Mouse (Mus musculus): ENCODE results near the gene Efl1. TPM values are rescaled to one million over a fixed set of nuclear protein-coding genes. Genes with fewer than 3 reads are reported as not detected.

Gene Efl1
- total and polyA plus RNA-seq, 3 experiments: 12.6 to 15.6 TPM; not detected in 1

DNA sequence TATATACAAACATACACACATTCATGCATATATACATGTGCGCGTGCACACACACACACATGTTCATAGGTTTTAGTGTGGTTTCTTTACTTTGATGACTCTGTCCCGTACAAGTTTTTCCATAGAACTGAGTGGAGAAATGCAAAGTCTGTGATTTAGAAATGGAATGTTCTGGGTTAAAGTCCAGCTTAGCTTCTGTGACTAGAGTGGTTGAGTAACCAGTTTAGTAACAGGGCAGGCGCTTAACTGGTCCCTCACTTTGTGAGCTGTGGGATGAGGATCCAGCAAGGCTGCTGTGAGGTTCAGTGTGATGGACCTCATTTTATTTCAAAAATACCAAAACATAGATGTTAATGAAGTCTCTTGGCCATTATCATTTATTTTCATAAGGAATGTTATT is 60.8 kb downstream of the Efl1 start:
- no peaks in the 10 kb centered on the region for H3K79me2 ChIP-seq (ENCODE audit: control insufficient read depth, insufficient read depth, low read length, poor library complexity)
- no peak overlapping the region for H3K27ac ChIP-seq (ENCODE audit: control insufficient read depth, low read depth, low read length)
- H3K4me1 ChIP-seq (ENCODE audit: control insufficient read depth in 1 of 2, insufficient read depth in 2 of 2, low read length in 2 of 2): no peaks in the 10 kb centered on the region
- H3K9me3 ChIP-seq (replicated peaks; ENCODE audit: insufficient read depth, low read length): no peaks in the 10 kb centered on the region
- H3K36me3 ChIP-seq (ENCODE audit: control insufficient read depth in 1 of 2, insufficient read depth in 2 of 2, low read length in 2 of 2): peaks cover 0 to 1% of the 10 kb centered on the region in 2 experiments; a peak in 1 of 4 replicates
- TF ChIP-seq USF1 (IDR thresholded peaks at IDR 0.05; ENCODE audit: low read depth, low read length) (no peak), MAZ (IDR thresholded peaks at IDR 0.05; ENCODE audit: low read depth, low read length) (no peak), ZNF384 (IDR thresholded peaks at IDR 0.05; ENCODE audit: low read depth, low read length) (no peak), BHLHE40 (IDR thresholded peaks at IDR 0.05; ENCODE audit: borderline replicate concordance, low read depth, low read length) (no peak), ZMIZ1 (IDR thresholded peaks at IDR 0.05; ENCODE audit: low read depth, low read length) (no peak), MYB (IDR thresholded peaks at IDR 0.05; ENCODE audit: low read depth, low read length) (no peak), MAFK (IDR thresholded peaks at IDR 0.05; ENCODE audit: borderline replicate concordance, low read depth, low read length) (no peak), POLR2AphosphoS5 (IDR thresholded peaks at IDR 0.05; ENCODE audit: borderline replicate concordance, low read depth, low read length) (no peak), EP300 (IDR thresholded peaks at IDR 0.05; ENCODE audit: low read depth in 1 of 2, low read length in 2 of 2) (no peak), UBTF (IDR thresholded peaks at IDR 0.05; ENCODE audit: borderline replicate concordance, insufficient read depth, low read depth, low read length) (no peak), HCFC1 (IDR thresholded peaks at IDR 0.05; ENCODE audit: low read depth, low read length) (no peak), MXI1 (IDR thresholded peaks at IDR 0.05; ENCODE audit: low read depth, low read length) (no peak), NRF1 (IDR thresholded peaks at IDR 0.05; ENCODE audit: insufficient read depth, low read depth, low read length, poor library complexity, severe bottlenecking) (no peak), ZC3H11A (IDR thresholded peaks at IDR 0.05; ENCODE audit: low read depth, low read length) (no peak), SIN3A (IDR thresholded peaks at IDR 0.05; ENCODE audit: low read length) (no peak), ZKSCAN1 (IDR thresholded peaks at IDR 0.05; ENCODE audit: low read depth, low read length) (no peak), ETS1 (IDR thresholded peaks at IDR 0.05; ENCODE audit: low read depth, low read length) (no peak)
- DNase-seq (ENCODE audit: low read depth, low spot score): no peak
- H3K27me3 ChIP-seq (ENCODE audit: control insufficient read depth in 1 of 2, insufficient read depth in 2 of 2, low read length in 2 of 2): no peaks in the 10 kb centered on the region
- no peak overlapping the region for H3K4me3 ChIP-seq (ENCODE audit: control insufficient read depth in 1 of 2, insufficient read depth in 1 of 2, low read depth in 2 of 2, low read length in 2 of 2)
- H3K9ac ChIP-seq (ENCODE audit: control insufficient read depth, low read depth, low read length, poor library complexity, severe bottlenecking): no peak overlapping the region

DNA sequence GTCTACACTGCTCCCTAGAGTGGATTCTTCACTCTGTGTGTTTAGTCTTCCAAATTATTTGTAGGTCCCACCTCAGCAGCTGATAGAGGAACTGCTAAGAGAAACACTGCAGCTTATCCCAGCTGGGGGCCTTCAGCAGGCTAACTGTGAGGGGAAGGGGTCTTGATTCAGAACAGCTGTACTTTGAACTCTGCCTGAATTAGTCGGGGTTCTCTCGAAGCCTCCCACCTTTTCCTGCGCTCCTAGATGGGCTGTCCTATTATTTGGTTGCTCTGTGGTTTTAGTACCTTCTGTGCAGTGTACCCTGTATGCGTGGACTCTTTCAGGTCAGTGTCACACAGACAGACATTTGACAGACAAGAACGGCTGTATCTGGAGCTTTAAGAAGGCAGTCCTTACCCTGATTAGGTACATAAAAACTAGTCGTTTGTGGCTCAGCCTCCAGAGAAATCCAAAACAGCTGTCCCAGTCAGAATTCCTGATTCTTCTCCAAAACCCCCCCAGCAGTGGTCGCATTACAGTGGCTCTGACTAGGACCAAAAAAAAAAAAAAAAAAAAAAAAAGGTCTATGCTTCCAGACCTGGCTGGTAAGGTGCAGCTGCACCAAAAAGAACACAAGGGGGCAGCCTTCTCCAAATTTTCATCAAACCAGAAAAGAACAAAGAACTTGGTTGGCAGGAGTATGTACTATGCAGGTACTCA is 66.9 kb downstream of the Efl1 start:
- no peaks in the 10 kb centered on the region for H3K9me3 ChIP-seq (replicated peaks; ENCODE audit: insufficient read depth, low read length)
- TF ChIP-seq USF2 (IDR thresholded peaks at IDR 0.05; ENCODE audit: borderline replicate concordance in 1 of 2, insufficient read depth in 1 of 2, low read depth in 1 of 2, low read length in 2 of 2): no peak
- no peak for TF ChIP-seq ELF1 (IDR thresholded peaks at IDR 0.05; ENCODE audit: low read depth, low read length)
- TF ChIP-seq ZKSCAN1 (IDR thresholded peaks at IDR 0.05; ENCODE audit: low read depth, low read length): no peak; the same call in 1 of the 2 replicates
- TF ChIP-seq ZC3H11A (IDR thresholded peaks at IDR 0.05; ENCODE audit: low read depth, low read length): peak; percentile 70
- TF ChIP-seq CTCF (IDR thresholded peaks at IDR 0.05 in 2 of 3, conservative IDR thresholded peaks at IDR 0.05 in 1 of 3; ENCODE audit: control insufficient read depth in 1 of 3, insufficient read depth in 1 of 3, low read depth in 2 of 3, low read length in 3 of 3, poor library complexity in 1 of 3, severe bottlenecking in 1 of 3): peak; percentile 56 to 79 (median 59)
- TF ChIP-seq ZNF384 (IDR thresholded peaks at IDR 0.05; ENCODE audit: low read depth, low read length): peak; percentile 100
- TF ChIP-seq RAD21 (IDR thresholded peaks at IDR 0.05; ENCODE audit: low read depth, low read length): peak; percentile 80
- TF ChIP-seq SMC3 (IDR thresholded peaks at IDR 0.05; ENCODE audit: low read depth, low read length): peak; percentile 81
- TF ChIP-seq MEF2A (IDR thresholded peaks at IDR 0.05; ENCODE audit: extremely low read depth, insufficient replicate concordance, low read depth, low read length, poor library complexity, severe bottlenecking): no peak
- no peak for TF ChIP-seq GABPA (IDR thresholded peaks at IDR 0.05; ENCODE audit: low read depth, low read length)
- no peak for TF ChIP-seq HCFC1 (IDR thresholded peaks at IDR 0.05; ENCODE audit: low read depth, low read length)
- TF ChIP-seq MXI1 (IDR thresholded peaks at IDR 0.05; ENCODE audit: low read depth, low read length): no peak
- H3K9ac ChIP-seq (ENCODE audit: control insufficient read depth, low read depth, low read length, poor library complexity, severe bottlenecking): no peak overlapping the region
- H3K27me3 ChIP-seq (ENCODE audit: control insufficient read depth in 1 of 2, insufficient read depth in 2 of 2, low read length in 2 of 2): no peaks in the 10 kb centered on the region
- H3K79me2 ChIP-seq (ENCODE audit: control insufficient read depth, insufficient read depth, low read length, poor library complexity): no peaks in the 10 kb centered on the region
- peak; percentile 67 for DNase-seq (ENCODE audit: low read depth, low spot score)
- H3K4me3 ChIP-seq (ENCODE audit: control insufficient read depth in 1 of 2, insufficient read depth in 1 of 2, low read depth in 2 of 2, low read length in 2 of 2): no peak overlapping the region
- H3K27ac ChIP-seq (ENCODE audit: control insufficient read depth, low read depth, low read length): no peak overlapping the region
- peaks cover 0 to 1% of the 10 kb centered on the region in 2 experiments; a peak in 1 of 4 replicates for H3K36me3 ChIP-seq (ENCODE audit: control insufficient read depth in 1 of 2, insufficient read depth in 2 of 2, low read length in 2 of 2)
- no peaks in the 10 kb centered on the region for H3K4me1 ChIP-seq (ENCODE audit: control insufficient read depth in 1 of 2, insufficient read depth in 2 of 2, low read length in 2 of 2)

Data from MEL (cell line).